Mouse (Mus musculus) lung, embryonic 14.5 days (tissue): ENCODE results near the gene Ugt1a6a. TPM values are rescaled to one million over a fixed set of nuclear protein-coding genes. Genes with fewer than 3 reads are reported as not detected.

Source experiments
- ATAC-seq: fragments of 200-750 bp; cut with Nextera tagmentation; 2 replicates; pipeline ENCODE4 v1.8.0; 2017; ENCODE audit warnings: mild to moderate bottlenecking, moderate TSS enrichment, moderate library complexity; ENCODE audit not compliant: insufficient read depth
- DNase-seq: peaks from one replicate; pipeline ENCODE4 v3.0.0-alpha.2; 2015
- H3K27ac ChIP-seq: fragments of 300-500 bp; sonication (generic); 2 replicates; pipeline ENCODE4 v1.5.1; 2014; ENCODE audit warnings: low read depth, mild to moderate bottlenecking, moderate library complexity
- H3K27me3 ChIP-seq: fragments of 300-500 bp; sonication (generic); 2 replicates; pipeline ENCODE4 v1.6.1; 2014; ENCODE audit warnings: low read length, control low read depth; ENCODE audit not compliant: insufficient read depth
- H3K36me3 ChIP-seq: fragments of 300-500 bp; sonication (generic); 2 replicates; pipeline ENCODE4 v1.6.1; 2014; ENCODE audit warnings: control low read depth; ENCODE audit not compliant: insufficient read depth
- H3K4me1 ChIP-seq: fragments of 300-500 bp; sonication (generic); 2 replicates; pipeline ENCODE4 v1.6.1; 2014; ENCODE audit warnings: antibody characterized with exemption, control low read depth; ENCODE audit not compliant: insufficient read depth
- H3K4me2 ChIP-seq: fragments of 300-500 bp; sonication (generic); 2 replicates; pipeline ENCODE4 v1.6.1; 2014; ENCODE audit warnings: mild to moderate bottlenecking
- H3K4me3 ChIP-seq: fragments of 300-500 bp; sonication (generic); 2 replicates; pipeline ENCODE4 v1.5.1; 2014; ENCODE audit warnings: low read depth, low read length
- H3K9ac ChIP-seq: fragments of 300-500 bp; sonication (generic); 2 replicates; pipeline ENCODE4 v1.6.1; 2014
- H3K9me3 ChIP-seq: fragments of 300-500 bp; sonication (generic); 2 replicates; pipeline ENCODE4 v1.6.1; 2016; ENCODE audit warnings: low read depth, low read length, control low read depth
- CTCF ChIP-seq: IDR thresholded peaks from 2 replicates; pipeline ENCODE4 v1.5.1; 2016; ENCODE audit warnings: antibody characterized with exemption, low read depth
- WGBS: fragments of 180-500 bp; shearing (Covaris S2); extraction: QIAGEN DNeasy Blood & Tissue Kit; methylation state at CpG from one replicate; pipeline ENCODE4 v1.1.7; 2014; 5-methylcytosine and 5-hydroxymethylcytosine counted together
- polyA plus RNA-seq: library from polyadenylated mRNA; unstranded; fragments of >200 nt; fragmentation: Nextera tagmentation; extraction: Ambion mirVana; gene quantifications from 2 replicates; pipeline ENCODE4 v1.2.1, GENCODE M21; 2014

The Ugt1a6a gene
- polyA plus RNA-seq, 1 experiment from 2014 or later, result 0.96 TPM

DNA sequence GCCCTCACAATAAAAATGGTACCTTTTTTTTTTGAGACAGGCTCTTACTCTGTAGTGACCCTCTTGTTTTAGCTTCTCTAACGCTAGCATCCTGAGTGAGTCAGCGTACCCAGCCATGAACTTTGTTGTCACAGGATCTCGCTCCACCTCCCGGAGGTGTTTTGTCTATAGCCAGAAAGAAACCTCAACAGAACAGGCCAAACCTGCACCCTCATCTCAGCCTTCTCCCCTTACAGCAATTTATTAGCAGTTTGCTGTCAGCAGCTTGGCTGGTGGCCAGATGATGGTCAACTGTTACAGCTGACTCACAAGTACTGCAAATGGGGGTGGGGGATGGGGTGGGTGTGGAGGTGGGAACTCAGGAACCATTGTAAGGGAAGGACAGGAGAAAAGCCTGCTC lies 127.6 kb downstream of the Ugt1a6a start:
- no peak overlapping the region for H3K4me3 ChIP-seq
- no peak overlapping the region for H3K9ac ChIP-seq
- no peaks in the 10 kb centered on the region for H3K27me3 ChIP-seq
- TF ChIP-seq CTCF, result no peak
- WGBS, result 67% methylated on average over 4 of the region's 4 CpGs
- H3K36me3 ChIP-seq, result peaks cover 77% of the 10 kb centered on the region
- peaks cover 4% of the 10 kb centered on the region; the same call in 1 of the 2 replicates for H3K9me3 ChIP-seq
- no peak overlapping the region for H3K27ac ChIP-seq
- peak; percentile 1; the same call in 1 of the 2 replicates for ATAC-seq
- peak; percentile 81 for DNase-seq
- H3K4me1 ChIP-seq, result no peaks in the 10 kb centered on the region
- H3K4me2 ChIP-seq, result no peak overlapping the region

DNA sequence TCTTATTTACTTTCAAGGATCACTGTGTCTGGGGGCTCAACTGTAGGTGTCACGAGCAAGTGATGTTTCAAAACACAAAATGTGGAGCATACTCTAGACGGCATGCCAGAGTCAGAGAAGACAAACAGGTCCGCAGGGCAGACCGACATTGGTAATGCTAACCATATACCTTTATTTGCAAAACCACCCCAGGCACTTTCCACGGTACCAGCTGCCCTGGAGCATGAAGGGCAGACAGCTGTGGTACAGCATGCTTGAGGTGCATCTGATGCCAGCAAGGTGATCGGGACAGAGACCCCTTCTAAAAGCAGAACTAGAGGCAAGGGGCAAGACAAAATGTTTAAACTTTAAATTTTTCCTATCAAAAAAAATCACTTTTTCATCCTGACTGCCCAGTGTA lies 128.4 kb downstream of the Ugt1a6a start:
- TF ChIP-seq CTCF, result no peak
- no peak overlapping the region for H3K9ac ChIP-seq
- H3K9me3 ChIP-seq, result no peaks in the 10 kb centered on the region
- no peaks in the 10 kb centered on the region for H3K27me3 ChIP-seq
- whole genome bisulfite sequencing, result 71% methylated on average over 6 of the region's 6 CpGs
- H3K4me2 ChIP-seq, result no peak overlapping the region
- H3K27ac ChIP-seq, result no peak overlapping the region
- H3K4me1 ChIP-seq, result no peaks in the 10 kb centered on the region
- no peak overlapping the region for H3K4me3 ChIP-seq
- peaks cover 84% of the 10 kb centered on the region for H3K36me3 ChIP-seq
- ATAC-seq, result no peak
- DNase-seq, result no peak

DNA sequence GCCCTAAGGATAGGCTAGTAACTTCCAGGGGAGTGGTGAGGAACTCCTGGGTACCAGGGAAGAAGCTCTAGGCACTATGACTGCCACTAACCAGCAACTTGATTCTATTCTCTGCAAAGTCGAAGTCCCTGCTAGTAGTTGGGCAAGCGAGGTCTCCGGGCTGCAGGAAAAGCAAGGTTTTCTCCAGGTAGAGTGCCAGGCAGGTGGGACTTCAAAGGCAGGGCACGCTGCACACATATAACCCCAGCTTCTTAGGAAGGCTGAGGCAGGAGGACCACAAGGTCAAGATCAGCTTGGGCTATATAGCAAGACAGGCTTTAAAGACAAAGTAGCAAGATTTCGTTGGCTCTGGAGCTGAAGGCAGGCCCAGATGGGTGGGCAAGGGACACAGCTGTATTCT lies 129.2 kb downstream of the Ugt1a6a start:
- WGBS, result 90% methylated on average over 5 of the region's 5 CpGs
- DNase-seq, result no peak
- no peak for ATAC-seq
- peaks cover 93% of the 10 kb centered on the region for H3K36me3 ChIP-seq
- H3K4me3 ChIP-seq, result no peak overlapping the region
- H3K4me1 ChIP-seq, result no peaks in the 10 kb centered on the region
- no peaks in the 10 kb centered on the region for H3K9me3 ChIP-seq
- H3K27ac ChIP-seq, result no peak overlapping the region
- no peaks in the 10 kb centered on the region for H3K27me3 ChIP-seq
- no peak overlapping the region for H3K4me2 ChIP-seq
- no peak overlapping the region for H3K9ac ChIP-seq
- no peak for TF ChIP-seq CTCF

DNA sequence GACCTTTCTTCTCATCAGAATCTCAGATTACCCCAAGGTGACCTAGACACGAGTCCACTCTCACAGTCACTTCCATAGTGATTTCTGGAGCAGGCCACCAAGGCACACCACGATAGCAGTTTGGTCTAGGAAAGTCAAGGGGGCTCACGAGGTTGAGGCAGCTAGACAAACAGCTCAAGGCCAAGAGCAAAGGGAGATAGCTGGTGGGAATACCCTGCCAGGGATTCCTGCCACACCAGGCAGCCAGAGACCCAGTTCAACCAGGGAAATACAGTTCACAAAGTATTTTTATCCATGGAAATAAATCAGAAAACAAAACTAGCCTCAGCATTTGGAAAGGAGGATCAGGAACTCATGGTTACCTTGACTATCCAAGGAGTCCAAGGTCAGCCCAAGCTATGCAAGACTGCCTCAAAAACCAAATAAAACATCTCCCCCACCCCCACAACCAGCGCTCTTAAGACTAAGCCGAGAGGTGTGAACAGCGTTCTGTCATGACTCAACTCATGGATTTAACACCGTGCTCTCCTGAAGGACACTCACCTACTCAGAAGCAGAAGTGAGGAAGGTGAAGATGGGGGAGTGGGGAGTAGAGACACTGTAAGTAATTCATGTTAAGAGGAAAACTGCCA lies 129.7 kb downstream of the Ugt1a6a start:
- WGBS, result 80% methylated on average over 7 of the region's 7 CpGs
- no peak for ATAC-seq

DNA sequence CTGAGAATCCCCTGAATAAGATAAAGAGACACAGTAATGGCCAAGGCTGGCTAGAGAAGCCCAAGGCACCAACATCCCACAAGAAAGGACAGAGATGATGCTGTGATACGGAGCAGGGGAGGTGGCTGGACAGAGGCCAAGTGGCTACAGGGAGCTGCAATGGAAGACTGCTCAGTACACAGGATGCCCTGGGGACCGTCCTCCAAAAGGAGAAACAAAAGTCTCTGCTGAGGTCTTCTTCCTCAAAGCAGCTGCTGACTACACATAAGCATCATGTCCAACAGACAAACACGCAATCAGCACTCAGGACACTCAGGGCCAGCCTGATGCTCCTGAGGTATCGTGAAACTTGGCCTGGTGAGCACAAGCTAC lies 130.2 kb downstream of the Ugt1a6a start:
- no peak for ATAC-seq
- no peak overlapping the region for H3K9ac ChIP-seq

More for the DNA sequence above, 129.7 kb downstream of the Ugt1a6a start:
- no peak overlapping the region for H3K4me2 ChIP-seq
- H3K36me3 ChIP-seq, result peaks cover 98% of the 10 kb centered on the region
- no peak for DNase-seq
- TF ChIP-seq CTCF, result no peak
- H3K4me1 ChIP-seq, result no peaks in the 10 kb centered on the region
- H3K27me3 ChIP-seq, result no peaks in the 10 kb centered on the region
- no peaks in the 10 kb centered on the region for H3K9me3 ChIP-seq
- no peak overlapping the region for H3K4me3 ChIP-seq
- no peak overlapping the region for H3K27ac ChIP-seq
- H3K9ac ChIP-seq, result no peak overlapping the region

DNA sequence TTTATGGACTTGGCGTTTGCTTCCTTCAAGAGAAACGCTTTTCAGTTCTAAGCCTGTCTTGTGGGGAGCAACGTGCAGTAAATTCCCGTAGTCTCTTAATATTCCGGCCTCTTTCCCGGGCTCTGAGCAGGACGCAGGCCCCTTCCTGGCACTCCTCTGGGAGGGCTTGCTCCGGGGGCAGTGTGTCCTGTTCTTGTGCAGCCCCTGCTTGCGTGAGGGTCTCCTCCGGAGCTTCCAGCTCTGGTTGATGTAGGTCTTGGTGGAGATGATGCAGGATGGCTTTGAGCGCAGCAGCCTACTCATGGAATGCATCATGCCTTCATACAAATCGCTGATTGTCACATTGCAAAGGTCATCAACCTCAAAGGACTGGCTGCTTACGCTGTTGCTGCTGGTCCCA lies 131.5 kb downstream of the Ugt1a6a start:
- WGBS, result 87% methylated on average over 13 of the region's 13 CpGs
- H3K4me1 ChIP-seq, result no peaks in the 10 kb centered on the region
- no peak for DNase-seq
- no peak overlapping the region for H3K27ac ChIP-seq
- H3K36me3 ChIP-seq, result peaks cover 91% of the 10 kb centered on the region
- no peaks in the 10 kb centered on the region for H3K9me3 ChIP-seq
- no peak for TF ChIP-seq CTCF
- H3K9ac ChIP-seq, result no peak overlapping the region
- no peak overlapping the region for H3K4me2 ChIP-seq
- no peaks in the 10 kb centered on the region for H3K27me3 ChIP-seq
- H3K4me3 ChIP-seq, result no peak overlapping the region
- no peak for ATAC-seq

More for the DNA sequence above, 130.2 kb downstream of the Ugt1a6a start:
- Histone ChIP-seq H3K4me3 (no peak overlapping the region), H3K4me2 (no peak overlapping the region), H3K4me1 (no peaks in the 10 kb centered on the region), H3K27ac (no peak overlapping the region), H3K27me3 (no peaks in the 10 kb centered on the region), H3K36me3 (peaks cover 100% of the 10 kb centered on the region), H3K9me3 (no peaks in the 10 kb centered on the region)
- TF ChIP-seq CTCF, result no peak
- WGBS, result 72% methylated on average over 4 of the region's 4 CpGs
- DNase-seq, result no peak

DNA sequence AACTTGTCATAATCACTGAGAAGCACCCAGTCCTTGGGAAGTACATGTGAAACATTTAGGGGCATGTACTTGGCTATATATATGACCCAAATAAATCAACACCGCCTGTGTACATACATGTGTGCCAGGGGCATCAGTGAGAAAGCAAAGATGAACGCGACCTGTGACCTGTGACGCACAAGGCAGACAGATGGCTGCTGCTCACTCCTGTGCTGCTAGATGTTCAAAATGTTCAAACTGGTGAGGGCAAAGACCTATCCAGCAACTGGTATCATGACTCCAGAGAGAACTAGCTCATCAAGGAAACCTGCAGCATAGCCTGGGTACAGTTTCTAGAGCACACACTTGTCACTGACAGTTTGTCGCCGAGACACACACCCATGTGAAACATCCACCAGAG lies 132.9 kb downstream of the Ugt1a6a start:
- 90% methylated on average over 6 of the region's 6 CpGs for WGBS

More for the DNA sequence above, 132.9 kb downstream of the Ugt1a6a start:
- Histone ChIP-seq H3K4me3 (no peak overlapping the region), H3K4me1 (no peaks in the 10 kb centered on the region), H3K36me3 (peaks cover 91% of the 10 kb centered on the region), H3K9me3 (no peaks in the 10 kb centered on the region), H3K27me3 (no peaks in the 10 kb centered on the region), H3K4me2 (no peak overlapping the region), H3K27ac (no peak overlapping the region), H3K9ac (no peak overlapping the region)
- DNase-seq, result no peak
- no peak for TF ChIP-seq CTCF
- no peak for ATAC-seq
